Mouse (Mus musculus) hindbrain, embryonic 10.5 days (tissue): Measurements from ENCODE around the gene Nmrk1. TPM values are rescaled to one million over a fixed set of nuclear protein-coding genes. Genes with fewer than 3 reads are reported as not detected.

Experiments
- DNase-seq: peaks from one replicate; pipeline ENCODE4 v3.0.0-alpha.2; 2017; ENCODE audit warnings: low spot score
- H3K27ac ChIP-seq: fragments of 300-500 bp; sonication (generic); 2 replicates; pipeline ENCODE4 v1.5.1; 2016; ENCODE audit warnings: mild to moderate bottlenecking, moderate library complexity
- H3K27me3 ChIP-seq: fragments of 300-500 bp; sonication (generic); 2 replicates; pipeline ENCODE4 v1.6.1; 2016; ENCODE audit warnings: mild to moderate bottlenecking; ENCODE audit not compliant: poor library complexity, insufficient read depth, severe bottlenecking
- H3K36me3 ChIP-seq: fragments of 300-500 bp; sonication (generic); 2 replicates; pipeline ENCODE4 v1.6.1; 2016; ENCODE audit warnings: mild to moderate bottlenecking, moderate library complexity
- H3K4me1 ChIP-seq: fragments of 300-500 bp; sonication (generic); replicated peaks from 2 replicates; pipeline ENCODE4 v1.6.1; 2016; ENCODE audit warnings: mild to moderate bottlenecking
- H3K4me3 ChIP-seq: fragments of 300-500 bp; sonication (generic); 2 replicates; pipeline ENCODE4 v1.5.1; 2016; ENCODE audit warnings: mild to moderate bottlenecking, moderate library complexity
- H3K9me3 ChIP-seq: fragments of 300-500 bp; sonication (generic); 2 replicates; pipeline ENCODE4 v1.6.1; 2016; ENCODE audit warnings: mild to moderate bottlenecking, moderate library complexity
- WGBS: fragments of 180-500 bp; shearing (Covaris S2); methylation state at CpG from one replicate; pipeline ENCODE4 v1.1.7; 2016; 5-methylcytosine and 5-hydroxymethylcytosine counted together
- polyA plus RNA-seq: library from polyadenylated mRNA; unstranded; fragments of >200 nt; fragmentation: Nextera tagmentation; extraction: Ambion mirVana; gene quantifications from 2 replicates; pipeline ENCODE4 v1.2.1, GENCODE M21; 2016

The Nmrk1 gene
- polyA plus RNA-seq, 1 experiment from 2014 or later, result 7.7 TPM

DNA sequence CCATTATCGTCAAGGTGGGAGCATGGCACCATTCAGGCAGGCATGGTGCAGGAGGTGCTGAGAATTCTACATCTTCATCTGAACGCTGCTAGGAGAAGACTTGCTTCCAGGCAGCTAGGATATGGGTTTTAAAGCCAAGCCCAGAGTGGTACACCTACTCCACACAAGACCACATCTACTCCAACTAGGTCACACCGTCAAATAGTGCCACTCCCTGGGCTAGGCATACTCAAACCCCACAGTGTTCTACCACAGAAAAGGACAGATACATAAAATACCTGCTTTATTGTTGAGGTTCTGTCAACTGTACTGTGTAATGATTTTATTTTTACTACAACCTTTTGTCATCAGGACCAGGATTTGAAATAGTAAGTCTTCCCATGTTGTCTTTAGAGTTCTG lies 63.4 kb downstream of the Nmrk1 start:
- Histone ChIP-seq H3K9me3 (no peaks in the 10 kb centered on the region), H3K27me3 (no peaks in the 10 kb centered on the region), H3K4me1 (no peaks in the 10 kb centered on the region), H3K27ac (no peak overlapping the region), H3K36me3 (peaks cover 34% of the 10 kb centered on the region), H3K4me3 (no peak overlapping the region)
- WGBS, result 92% methylated on average over 3 of the region's 3 CpGs
- no peak for DNase-seq

DNA sequence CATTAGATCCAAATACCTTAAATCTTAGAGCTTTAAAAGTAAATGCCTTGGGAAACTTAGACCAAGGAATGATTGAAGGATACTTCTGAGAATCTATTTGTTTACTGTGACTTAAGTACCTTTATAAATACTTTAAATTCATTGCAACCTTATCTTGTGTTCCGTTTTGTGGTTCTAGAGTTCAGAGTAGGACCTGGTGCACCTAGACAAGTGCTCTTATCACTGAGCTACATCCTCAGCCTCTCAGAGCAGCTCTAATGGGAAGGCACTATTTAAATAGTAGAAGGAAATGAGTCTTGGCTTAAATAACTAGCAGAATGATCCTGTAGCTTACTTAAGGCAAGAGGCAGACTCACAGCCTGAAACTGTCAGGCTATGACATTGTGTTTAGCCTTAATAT lies 63.8 kb downstream of the Nmrk1 start:
- H3K36me3 ChIP-seq, result peaks cover 34% of the 10 kb centered on the region
- no peaks in the 10 kb centered on the region for H3K4me1 ChIP-seq
- H3K27me3 ChIP-seq, result no peaks in the 10 kb centered on the region
- 87% methylated on average over 1 of the region's 1 CpGs for WGBS
- H3K4me3 ChIP-seq, result no peak overlapping the region
- H3K9me3 ChIP-seq, result no peaks in the 10 kb centered on the region
- DNase-seq, result no peak
- no peak overlapping the region for H3K27ac ChIP-seq

Other genes with a start within 250 kb of the Nmrk1 start
- 49.7 and 52.1 TPM in 2 replicates for gene Ostf1, start 127 bp upstream of the Nmrk1 start, polyA plus RNA-seq
- 21.5 and 26.9 TPM in 2 replicates for gene Carnmt1, start 38.8 kb downstream of the Nmrk1 start, polyA plus RNA-seq
- gene D030056L22Rik, start 81.2 kb downstream of the Nmrk1 start, polyA plus RNA-seq, result 50.8 and 56.0 TPM in 2 replicates
- 0.25 and 0.31 TPM in 2 replicates for gene Trpm6, start 118.0 kb downstream of the Nmrk1 start, polyA plus RNA-seq